Mouse (Mus musculus) forebrain, embryonic 11.5 days (tissue): ENCODE data around the gene Gm10256. TPM values are rescaled to one million over a fixed set of nuclear protein-coding genes. Genes with fewer than 3 reads are reported as not detected.
"Not testable (repeated sequence)": the region's sequence is repeated elsewhere in the genome, so short reads cannot be mapped to it uniquely, and the experiment has no call there.

ENCODE experiments used
- ATAC-seq: fragments of 200-750 bp; cut with Nextera tagmentation; replicated peaks from 2 replicates; pipeline ENCODE4 v1.8.0; 2017; ENCODE audit warnings: moderate TSS enrichment; ENCODE audit not compliant: low FRiP score
- DNase-seq: peaks from one replicate; pipeline ENCODE4 v3.0.0-alpha.2; 2017; ENCODE audit warnings: low spot score
- H3K27ac ChIP-seq: fragments of 300-500 bp; sonication (generic); 2 replicates; pipeline ENCODE4 v1.5.1; 2014; ENCODE audit warnings: low read depth, low read length
- H3K27me3 ChIP-seq: fragments of 300-500 bp; sonication (generic); 2 replicates; pipeline ENCODE4 v1.6.1; 2014; ENCODE audit warnings: mild to moderate bottlenecking, low read length, mixed read lengths; ENCODE audit not compliant: control insufficient read depth, insufficient read depth
- H3K36me3 ChIP-seq: fragments of 300-500 bp; sonication (generic); 2 replicates; pipeline ENCODE4 v1.6.1; 2014; ENCODE audit warnings: mild to moderate bottlenecking, low read length, moderate library complexity, mixed read lengths; ENCODE audit not compliant: control insufficient read depth, insufficient read depth
- H3K4me1 ChIP-seq: fragments of 300-500 bp; sonication (generic); replicated peaks from 2 replicates; pipeline ENCODE4 v1.6.1; 2014; ENCODE audit warnings: low read length, mixed read lengths; ENCODE audit not compliant: control insufficient read depth, insufficient read depth
- H3K4me2 ChIP-seq: fragments of 300-500 bp; sonication (generic); 2 replicates; pipeline ENCODE4 v1.6.1; 2014; ENCODE audit warnings: low read depth, mild to moderate bottlenecking, low read length, moderate library complexity, mixed read lengths; ENCODE audit not compliant: severe bottlenecking
- H3K4me3 ChIP-seq: fragments of 300-500 bp; sonication (generic); 2 replicates; pipeline ENCODE4 v1.5.1; 2014; ENCODE audit warnings: low read depth, low read length
- H3K9ac ChIP-seq: fragments of 300-500 bp; sonication (generic); 2 replicates; pipeline ENCODE4 v1.6.1; 2014; ENCODE audit warnings: low read length
- H3K9me3 ChIP-seq: fragments of 300-500 bp; sonication (generic); 2 replicates; pipeline ENCODE4 v1.6.1; 2016; ENCODE audit warnings: low read length, mixed read lengths; ENCODE audit not compliant: control insufficient read depth
- WGBS: fragments of 180-500 bp; shearing (Covaris S2); extraction: QIAGEN DNeasy Blood & Tissue Kit; methylation state at CpG from one replicate; pipeline ENCODE4 v1.1.7; 2014; 5-methylcytosine and 5-hydroxymethylcytosine counted together
- polyA plus RNA-seq: library from polyadenylated mRNA; unstranded; fragments of >200 nt; fragmentation: Nextera tagmentation; extraction: Ambion mirVana; gene quantifications from 2 replicates; pipeline ENCODE4 v1.2.1, GENCODE M21; 2014

Gene Gm10256
- not detected in 2 replicates for polyA plus RNA-seq

DNA sequence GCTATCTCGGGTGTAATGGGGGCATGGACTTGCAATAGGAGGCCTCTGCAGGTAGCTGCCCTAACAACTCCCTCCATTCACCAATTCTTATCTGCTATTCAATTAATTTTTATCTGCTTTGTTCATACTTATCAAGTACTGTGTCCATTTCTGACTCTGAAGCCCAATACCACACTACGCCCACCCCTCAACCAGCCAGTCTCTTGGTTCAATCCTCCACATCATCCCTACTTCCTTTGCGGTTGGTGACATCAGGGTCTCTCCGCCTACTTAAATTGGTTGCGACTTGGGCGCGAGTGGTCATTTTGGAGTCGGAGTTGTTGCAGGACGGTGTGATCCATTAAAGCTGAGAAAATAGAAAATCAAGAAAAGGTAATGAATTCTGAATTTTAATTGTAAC, at the start of gene Gm10256, which contains the start of gene Rbmy:
Gene Gm10256, plus strand, starts transcription at position 320 of the 400 bp plus-strand sequence.
Gene Rbmy, plus strand, starts transcription at position 301 of the 400 bp plus-strand sequence.
- no CpG with 5 or more reads among the region's 9 CpGs for WGBS
- H3K9ac ChIP-seq, ATAC-seq, H3K27me3 ChIP-seq, DNase-seq, H3K36me3 ChIP-seq, H3K4me3 ChIP-seq, H3K4me1 ChIP-seq, H3K27ac ChIP-seq, H3K4me2 ChIP-seq, H3K9me3 ChIP-seq: not testable (repeated sequence)

GRCm38 (mm10) chrY:2796105-2796504, 34.4 kb upstream of the Gm10256 start, which contains the start of gene Gm4064:
Gene Gm4064, minus strand, starts transcription at chrY:2796205.
- H3K4me2 ChIP-seq, H3K36me3 ChIP-seq, H3K4me3 ChIP-seq, H3K9ac ChIP-seq, H3K4me1 ChIP-seq, H3K27ac ChIP-seq, ATAC-seq, DNase-seq, H3K9me3 ChIP-seq, H3K27me3 ChIP-seq: not testable (repeated sequence)
- WGBS = no CpG with 5 or more reads among the region's 8 CpGs

DNA sequence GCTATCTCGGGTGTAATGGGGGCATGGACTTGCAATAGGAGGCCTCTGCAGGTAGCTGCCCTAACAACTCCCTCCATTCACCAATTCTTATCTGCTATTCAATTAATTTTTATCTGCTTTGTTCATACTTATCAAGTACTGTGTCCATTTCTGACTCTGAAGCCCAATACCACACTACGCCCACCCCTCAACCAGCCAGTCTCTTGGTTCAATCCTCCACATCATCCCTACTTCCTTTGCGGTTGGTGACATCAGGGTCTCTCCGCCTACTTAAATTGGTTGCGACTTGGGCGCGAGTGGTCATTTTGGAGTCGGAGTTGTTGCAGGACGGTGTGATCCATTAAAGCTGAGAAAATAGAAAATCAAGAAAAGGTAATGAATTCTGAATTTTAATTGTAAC, 70.2 kb downstream of the Gm10256 start, which contains the start of gene Gm10352:
Gene Gm10352, plus strand, starts transcription at position 301 of the 400 bp plus-strand sequence.
- WGBS = no CpG with 5 or more reads among the region's 9 CpGs
- not testable (repeated sequence) for H3K9ac ChIP-seq, H3K4me3 ChIP-seq, DNase-seq, H3K36me3 ChIP-seq, H3K27ac ChIP-seq, H3K4me2 ChIP-seq, H3K27me3 ChIP-seq, H3K9me3 ChIP-seq, ATAC-seq, H3K4me1 ChIP-seq

Other genes with a start within 250 kb of the Gm10256 start
- not detected in 2 replicates for gene H2al2c, start 231.6 kb upstream of the Gm10256 start, polyA plus RNA-seq
- gene Sry, start 167.0 kb upstream of the Gm10256 start, polyA plus RNA-seq = not detected in 2 replicates
- gene H2al2b, start 110.0 kb upstream of the Gm10256 start, polyA plus RNA-seq = not detected in 2 replicates
- not detected in 2 replicates for gene Gm4064, start 34.5 kb upstream of the Gm10256 start, polyA plus RNA-seq
- gene Rbmy, start within 50 bp of the Gm10256 start, polyA plus RNA-seq = not detected in 2 replicates
- gene Gm10352, start 70.3 kb downstream of the Gm10256 start, polyA plus RNA-seq = 0.25 TPM in 1 of 2 replicates, not detected in the other
- gene Gm29289, start 101.9 kb downstream of the Gm10256 start, polyA plus RNA-seq = not detected in 2 replicates